Mouse (Mus musculus) yolk sac, embryonic 10.5 days (tissue): ENCODE results near the gene Kctd11.
A peak's percentile ranks its signal among the peaks of the same experiment; 100 is the strongest.

Source experiments
- DNase-seq: peaks from one replicate; pipeline ENCODE4 v3.0.0-alpha.2; 2017; ENCODE audit warnings: low spot score

Kctd11 gene

DNA sequence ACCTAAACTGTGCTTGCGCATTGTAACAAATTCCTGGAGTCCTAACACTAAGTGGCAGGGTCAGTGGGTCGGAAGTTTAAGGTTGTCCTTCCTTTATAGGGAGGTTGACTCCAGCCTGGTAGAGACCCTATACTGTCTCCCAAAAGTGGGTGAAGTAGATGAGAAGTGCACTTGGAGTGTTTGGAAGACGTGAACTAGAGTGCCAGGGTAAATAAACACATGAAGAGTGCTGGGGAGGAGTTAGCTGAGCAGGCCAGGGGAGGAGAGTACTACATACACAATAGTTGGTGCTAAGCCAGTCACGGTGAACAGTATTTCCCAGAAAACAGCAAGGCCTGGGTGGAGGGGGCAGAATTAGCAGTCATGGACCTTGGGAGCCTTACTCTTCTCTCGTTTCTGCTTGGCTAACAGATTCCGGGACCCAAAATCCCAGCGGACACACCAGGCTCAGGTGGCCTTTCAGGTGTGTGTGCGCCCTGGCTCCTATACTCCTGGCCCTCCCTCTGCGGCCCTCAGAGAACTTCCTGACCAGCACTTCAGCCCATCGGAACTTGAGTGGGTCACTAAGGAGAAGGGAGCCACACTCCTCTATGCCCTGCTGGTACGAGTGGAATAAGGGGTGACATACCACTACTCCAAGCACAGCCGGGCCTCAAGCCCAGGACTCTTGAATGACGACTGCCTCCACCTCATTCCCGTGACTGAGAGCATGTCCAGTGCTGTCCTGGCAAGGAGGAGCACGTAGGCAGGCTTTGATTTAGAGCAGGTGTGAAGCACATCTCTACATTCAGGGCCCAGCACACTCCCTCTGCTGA is 31.7 kb upstream of the Kctd11 start:
- DNase-seq = no peak

DNA sequence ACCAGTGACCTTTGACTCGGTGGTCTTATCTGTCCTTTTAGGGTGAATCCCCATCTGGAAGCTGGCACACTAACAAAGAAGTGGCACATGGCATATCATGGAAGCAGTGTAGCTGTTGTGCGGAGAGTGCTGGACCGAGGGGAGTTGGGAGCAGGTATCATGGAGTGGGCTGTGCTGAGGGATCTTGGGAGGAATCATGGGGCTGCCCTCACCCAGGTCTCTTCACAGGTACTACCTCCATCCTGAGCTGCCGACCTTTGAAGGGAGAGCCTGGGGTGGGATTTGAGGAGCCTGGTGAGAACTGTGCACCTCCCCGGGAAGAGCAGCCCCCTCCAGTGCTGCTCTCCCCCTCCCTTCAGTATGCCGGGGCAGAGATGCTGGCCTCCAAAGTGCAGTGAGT is 30.5 kb upstream of the Kctd11 start:
- no peak for DNase-seq

DNA sequence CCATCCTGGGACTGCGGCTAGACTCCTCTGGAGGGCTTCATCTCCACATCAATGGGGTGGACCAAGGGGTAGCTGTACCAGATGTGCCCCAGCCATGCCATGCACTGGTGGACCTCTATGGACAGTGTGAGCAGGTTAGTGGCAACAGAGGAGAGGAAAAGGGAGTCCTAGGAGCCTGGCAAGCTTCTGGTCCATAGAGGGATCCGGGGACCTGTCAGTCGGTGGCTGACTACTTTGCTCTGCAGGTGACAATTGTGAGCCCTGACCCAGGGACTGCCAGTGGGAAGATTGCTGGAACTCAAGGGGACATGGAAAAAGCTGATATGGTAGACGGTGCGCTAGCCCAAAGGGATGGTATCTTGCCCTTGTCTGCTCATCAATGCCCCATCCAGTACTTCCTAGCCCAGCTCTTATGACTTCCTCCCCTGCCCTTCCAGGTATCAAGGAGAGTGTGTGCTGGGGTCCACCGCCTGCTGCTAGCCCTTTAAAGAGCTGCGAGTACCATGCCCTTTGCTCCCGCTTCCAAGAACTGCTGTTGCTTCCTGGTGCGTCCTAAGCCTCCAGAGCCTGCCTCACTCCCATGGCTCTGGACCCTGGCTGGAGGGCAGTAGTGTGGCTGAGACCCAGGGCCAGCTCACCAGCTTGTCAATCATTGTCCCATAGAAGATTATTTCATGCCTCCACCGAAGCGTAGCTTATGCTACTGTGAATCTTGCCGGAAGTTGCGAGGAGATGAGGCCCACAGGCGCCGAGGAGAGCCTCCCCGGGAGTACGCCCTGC is 29.8 kb upstream of the Kctd11 start:
- peak; percentile 88 for DNase-seq

DNA sequence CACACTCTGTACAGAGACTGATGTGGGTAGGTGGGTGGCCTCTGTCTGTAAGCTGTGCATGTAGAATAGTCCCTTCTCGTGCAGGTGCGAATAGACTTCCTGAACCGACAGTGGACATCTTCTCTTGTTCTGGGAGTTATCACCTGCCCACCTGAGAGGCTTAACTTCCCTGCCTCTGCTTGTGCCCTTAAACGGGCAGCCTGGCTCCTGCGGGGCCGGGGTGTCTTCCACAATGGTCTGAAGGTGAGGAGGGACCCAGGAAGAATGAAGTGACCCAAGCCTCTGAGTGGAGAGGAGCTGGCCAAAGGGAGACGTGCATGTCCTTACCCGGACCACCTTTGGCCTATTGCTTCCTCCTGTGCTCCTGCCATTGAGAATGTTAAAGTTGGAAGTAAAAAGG is 29.0 kb upstream of the Kctd11 start:
- DNase-seq = no peak

DNA sequence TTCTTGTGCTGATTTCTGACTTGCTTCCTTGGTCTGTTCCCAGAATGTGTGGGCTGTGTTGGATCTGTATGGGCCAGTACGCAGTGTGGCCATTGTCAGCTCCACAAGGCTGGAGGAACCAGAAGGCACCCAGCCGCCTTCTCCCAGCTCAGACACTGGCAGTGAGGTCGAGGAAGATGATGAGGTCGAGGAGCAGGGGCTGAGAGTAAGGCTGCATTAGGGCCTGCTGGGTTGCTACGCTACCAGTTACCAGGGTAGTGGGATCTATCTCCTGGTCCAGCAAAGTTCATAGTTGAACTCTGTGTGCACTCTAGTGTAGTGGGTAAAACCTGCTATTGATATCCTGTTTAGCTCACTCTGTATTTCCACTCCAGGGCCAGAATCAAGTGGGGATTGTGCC is 28.0 kb upstream of the Kctd11 start:
- no peak for DNase-seq

DNA sequence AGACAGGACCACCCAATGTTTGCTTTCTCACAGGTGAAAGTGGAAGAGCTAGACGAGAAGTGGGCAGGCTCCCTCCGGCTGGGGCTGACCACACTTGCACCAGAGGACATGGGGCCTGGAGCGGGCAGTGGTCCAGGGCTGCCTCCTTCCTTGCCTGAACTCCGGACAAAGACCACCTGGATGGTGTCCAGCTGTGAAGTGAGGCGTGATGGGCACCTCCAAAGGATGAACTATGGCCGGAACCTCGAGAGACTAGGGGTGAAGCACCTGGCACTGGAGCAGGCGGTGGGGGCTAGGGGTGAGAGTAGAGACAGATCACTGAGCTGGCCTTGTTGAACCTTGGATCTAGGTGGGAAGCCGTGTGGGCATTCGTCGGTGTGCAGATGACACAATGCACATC is 27.4 kb upstream of the Kctd11 start:
- no peak for DNase-seq

DNA sequence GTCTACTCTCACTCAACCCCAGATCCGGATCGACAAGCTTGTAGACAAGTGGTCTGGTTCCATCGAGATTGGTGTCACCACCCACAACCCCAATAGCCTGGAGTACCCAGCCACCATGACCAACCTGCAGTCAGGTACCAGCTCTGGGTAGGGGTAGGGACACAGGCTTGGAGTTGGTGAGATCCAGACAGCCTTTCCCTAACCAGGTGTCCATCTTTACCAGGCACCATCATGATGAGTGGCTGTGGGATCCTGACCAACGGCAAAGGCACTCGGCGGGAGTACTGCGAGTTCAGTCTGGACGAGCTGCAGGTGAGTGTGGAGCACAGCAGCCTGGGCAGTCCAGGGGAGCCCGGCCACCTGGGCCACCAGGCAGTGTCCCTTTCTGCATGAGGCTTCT is 23.1 kb upstream of the Kctd11 start:
- DNase-seq = no peak

DNA sequence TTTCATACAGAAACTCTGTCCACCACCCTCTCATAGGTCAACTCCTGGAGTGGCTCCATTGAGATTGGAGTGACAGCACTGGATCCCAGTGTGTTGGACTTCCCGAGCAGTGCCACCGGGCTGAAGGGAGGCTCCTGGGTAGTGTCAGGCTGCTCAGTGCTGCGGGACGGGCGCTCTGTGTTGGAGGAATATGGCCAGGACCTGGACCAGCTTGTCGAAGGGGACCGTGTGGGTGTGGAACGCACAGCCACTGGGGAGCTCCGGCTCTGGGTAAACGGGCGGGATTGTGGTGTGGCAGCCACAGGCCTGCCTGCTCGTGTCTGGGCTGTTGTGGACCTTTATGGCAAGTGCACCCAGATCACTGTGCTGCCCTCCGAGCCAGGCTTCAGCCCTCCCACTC is 21.8 kb upstream of the Kctd11 start:
- no peak for DNase-seq

DNA sequence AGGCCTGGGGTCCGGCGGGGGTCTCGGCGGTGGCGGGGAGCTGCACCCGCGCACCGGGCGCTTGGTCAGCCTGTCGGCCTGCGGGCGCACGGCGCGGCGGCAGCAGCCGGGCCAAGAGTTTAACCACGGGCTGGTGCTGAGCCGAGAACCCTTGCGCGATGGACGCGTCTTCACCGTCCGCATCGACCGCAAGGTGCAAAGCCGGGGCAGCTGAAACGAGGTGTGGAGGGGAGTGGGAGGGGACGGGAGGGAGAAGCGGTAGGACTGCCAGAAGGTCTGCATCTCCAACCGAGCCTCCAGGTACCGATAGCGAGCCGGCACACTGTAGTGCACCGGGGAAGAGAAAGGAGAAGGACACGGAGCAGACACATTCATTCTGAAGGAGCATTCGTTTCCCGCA is 20.8 kb upstream of the Kctd11 start:
- no peak for DNase-seq

DNA sequence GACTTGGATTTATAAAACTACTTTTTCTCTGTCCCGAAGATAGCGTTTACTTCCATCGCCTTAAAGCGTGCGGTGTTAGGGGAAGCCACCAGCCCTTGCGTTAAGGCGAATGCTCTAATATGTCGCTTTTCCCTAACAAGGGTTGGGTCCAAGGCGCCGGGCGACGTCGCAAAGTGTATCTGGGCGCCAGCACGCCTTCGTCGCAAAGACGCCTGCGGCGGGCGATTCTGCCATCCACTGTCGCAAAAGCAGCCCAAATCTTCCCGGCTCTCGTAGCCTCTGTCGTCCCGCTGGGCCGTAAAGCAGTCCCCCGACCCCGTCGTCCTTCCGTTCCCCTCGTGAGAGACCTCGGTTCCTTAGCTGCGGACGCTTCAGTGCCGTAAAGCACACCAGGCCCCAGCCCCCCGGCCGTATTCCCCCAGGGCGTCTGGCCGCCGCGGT is 20.2 kb upstream of the Kctd11 start:
- DNase-seq = peak; percentile 96

DNA sequence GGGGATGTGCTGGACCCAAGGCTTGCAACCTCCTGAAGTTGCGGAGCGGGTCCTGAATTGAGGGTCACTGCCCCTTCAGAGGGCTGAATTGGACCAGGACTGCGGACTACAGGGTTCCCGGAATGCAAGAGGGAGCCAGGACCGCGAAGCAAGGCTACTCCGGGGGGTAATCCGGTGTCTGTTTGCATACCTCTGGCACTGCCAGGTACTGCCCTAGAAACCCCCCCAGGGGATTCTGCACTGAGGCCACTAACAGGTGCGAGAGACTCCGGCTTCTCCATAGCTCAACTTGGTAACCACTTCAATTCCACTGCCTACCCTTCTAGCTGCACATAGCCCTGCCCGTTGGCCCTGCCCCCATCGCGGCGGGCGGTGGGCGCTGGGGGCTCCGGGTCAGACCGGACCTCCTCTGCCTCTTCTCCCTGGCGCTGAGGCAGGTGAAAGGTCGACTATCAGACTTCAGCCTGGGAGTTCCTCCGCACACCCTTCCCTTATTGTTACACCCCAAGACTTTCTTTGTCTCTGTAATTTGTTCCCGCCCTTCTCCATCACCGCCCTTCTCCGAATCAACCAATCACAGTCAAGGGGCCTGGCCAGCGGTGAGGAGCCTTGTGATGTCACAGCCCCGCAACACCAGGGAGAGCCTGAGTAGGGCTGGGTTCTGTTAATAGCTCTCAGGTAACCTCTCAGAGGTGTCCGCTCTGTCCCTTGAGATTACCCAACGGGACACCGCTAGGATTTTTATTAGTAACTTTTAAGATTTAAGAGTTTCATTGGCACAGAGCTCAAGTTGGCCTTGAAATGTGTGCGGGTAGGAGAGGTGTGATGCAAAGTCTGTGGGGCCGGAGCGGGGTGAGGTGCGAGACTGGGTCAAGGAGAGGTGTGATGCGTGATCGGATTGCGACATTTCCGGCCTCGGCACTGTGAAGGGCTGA is 19.5 kb upstream of the Kctd11 start, which contains the start of the genes 2810408A11Rik and Neurl4:
TSS of gene 2810408A11Rik (minus strand) at position 517 of the 935 bp plus-strand sequence.
TSS of gene Neurl4 (plus strand) at position 602 of the 935 bp plus-strand sequence.
- peak; percentile 96 for DNase-seq

DNA sequence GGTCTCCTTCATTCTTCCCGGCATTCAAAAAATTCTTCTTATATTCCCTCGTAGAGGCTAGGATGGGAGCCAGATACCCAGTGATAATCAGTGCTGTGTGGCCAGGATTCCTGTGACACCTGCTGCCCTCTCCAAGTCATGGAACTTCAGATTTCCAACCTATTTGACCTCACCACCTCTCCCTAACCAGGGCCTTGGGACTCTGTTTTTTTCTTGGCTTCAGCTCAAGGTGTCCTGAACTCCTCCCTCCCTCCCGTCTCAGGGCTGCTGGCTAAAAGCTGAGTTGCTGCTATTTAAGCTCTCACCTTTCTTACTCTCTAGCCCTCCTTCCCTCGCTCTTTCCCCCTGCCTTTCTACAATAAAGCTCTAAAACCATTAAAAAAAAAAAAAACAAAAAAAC is 18.7 kb upstream of the Kctd11 start:
- DNase-seq = no peak

DNA sequence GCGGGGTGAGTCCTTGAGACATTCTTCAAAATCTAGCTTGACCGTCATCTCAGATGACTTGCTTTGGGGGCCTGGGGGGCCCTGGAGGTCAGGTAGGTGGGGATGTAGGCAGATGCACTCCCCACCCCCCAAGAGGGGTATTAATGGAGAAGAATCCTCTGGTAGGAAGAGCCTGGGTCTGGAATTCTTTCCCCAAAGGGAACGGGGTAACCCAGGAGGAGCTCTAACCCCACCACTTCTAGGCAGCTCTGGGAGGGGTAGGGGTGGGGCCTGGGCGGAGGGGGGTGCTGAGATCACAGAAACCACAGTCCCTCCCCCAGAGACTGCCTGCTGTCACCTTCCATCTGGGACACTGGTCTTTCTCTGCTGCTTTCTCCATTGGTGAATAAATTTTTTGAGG is 14.1 kb upstream of the Kctd11 start, which contains the start of gene Acap1:
TSS of gene Acap1 (minus strand) at position 249 of the 400 bp plus-strand sequence.
- DNase-seq = no peak

DNA sequence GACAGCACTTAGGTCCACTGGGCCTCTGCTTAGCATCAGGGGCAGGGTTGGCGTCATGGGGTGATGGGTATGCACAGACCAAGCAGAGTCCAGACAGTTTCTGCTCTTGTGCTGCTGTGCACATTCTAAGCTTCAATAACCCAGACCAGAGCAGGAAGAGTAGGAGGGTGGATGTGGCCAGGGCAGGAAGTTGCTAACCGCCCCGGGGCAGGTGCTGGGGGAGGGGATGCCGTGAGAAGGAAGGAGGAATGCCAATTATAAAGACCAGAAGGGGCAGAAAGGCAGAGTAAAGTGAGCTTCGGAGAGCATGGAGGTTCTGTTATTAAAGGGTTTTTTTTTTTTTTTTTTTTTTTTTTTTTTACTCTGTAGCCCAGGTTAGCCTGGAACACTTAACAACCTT is 13.5 kb upstream of the Kctd11 start:
- no peak for DNase-seq

DNA sequence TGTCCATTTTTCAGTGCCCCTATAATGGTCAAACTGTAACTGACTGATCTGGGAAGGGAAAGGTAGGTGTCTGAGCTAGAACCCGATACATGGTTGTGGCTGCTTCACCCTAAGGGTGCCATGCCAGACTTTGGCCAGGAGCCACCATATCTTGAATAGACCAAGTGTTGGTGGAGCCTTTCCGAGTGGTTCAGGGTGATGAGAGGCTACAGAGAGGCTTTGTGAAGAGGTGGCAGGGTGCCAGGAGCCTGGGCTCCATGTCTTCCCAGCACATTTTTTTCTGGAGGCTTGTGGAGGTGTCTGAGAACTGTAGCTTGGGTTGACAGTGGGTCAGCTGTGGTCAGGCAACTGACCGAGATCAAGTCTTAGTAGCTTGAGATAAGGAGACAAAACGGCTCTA is 10.3 kb upstream of the Kctd11 start:
- DNase-seq = no peak

DNA sequence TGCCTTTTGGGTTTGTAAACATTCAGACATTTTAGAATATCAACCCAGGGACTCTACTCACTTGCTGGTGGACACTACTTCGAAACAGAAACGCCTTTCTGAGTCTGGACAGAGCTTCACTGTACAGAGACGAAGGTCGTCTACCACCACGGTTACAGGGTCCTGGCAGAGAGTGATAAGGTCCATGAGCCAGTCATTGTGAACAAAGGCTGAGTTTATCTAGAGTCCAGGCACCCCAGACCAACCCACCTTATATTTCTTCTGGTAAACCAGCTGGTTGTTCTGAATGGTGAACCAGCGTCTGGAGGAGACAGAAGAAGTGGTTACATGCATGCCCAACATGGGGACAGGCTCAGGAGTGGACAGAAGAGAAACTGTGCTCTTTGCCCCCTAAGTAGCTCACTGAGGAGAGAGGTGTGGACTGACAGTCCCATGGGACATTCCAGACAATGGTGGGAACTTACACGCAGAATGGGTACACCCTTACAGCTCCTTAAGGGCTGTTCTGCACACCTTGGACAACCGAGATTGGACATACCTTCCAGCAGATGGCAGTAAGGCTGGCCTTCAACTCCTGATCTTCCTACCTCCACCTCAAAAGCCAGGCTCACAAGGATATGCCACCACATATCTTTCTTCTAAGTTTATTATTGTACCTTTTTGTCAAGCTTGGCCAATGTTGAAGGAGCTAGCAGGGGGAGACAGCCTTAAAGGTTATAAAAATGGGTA is 5.9 kb upstream of the Kctd11 start:
- peak; percentile 38 for DNase-seq

DNA sequence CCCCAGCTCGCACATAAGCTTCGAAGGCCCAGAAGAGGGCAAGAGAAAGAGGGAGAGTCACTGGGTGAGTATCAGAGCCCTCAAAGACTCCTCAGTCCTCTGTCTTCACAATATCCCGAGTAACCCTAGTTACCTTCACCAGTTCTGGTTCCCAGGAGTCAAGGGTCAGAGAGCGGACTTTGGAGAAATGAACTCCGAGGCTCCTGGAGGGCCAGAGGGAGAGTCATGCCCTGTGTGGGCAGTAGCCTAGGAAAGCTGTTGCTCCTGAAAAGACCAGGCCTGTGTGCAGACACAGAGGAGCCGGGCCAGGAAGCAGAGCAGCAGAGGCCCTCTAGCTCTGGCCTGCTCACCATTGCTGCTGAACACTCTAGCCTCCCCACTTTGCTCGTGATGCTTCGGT is 3.5 kb upstream of the Kctd11 start:
- DNase-seq = no peak

DNA sequence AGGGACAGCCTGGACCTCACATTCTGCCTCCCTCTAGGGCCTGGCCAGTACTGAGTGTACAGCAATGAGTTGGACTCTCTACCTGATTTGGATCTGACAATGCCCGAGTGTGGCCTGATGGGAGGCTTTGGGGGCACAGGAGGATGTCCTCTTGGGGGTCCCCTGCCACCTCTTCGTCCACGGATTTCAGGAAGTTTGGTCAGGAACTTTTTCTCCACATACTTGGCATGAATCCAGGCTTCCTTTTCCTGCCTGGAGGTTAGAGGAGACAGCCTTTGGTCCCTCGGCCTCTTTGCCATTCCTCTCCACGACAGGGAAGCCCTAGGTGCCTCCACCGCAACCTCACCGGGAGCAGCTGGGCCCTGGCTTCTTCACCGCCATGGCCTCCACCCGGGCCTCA is 3.0 kb upstream of the Kctd11 start:
- no peak for DNase-seq

DNA sequence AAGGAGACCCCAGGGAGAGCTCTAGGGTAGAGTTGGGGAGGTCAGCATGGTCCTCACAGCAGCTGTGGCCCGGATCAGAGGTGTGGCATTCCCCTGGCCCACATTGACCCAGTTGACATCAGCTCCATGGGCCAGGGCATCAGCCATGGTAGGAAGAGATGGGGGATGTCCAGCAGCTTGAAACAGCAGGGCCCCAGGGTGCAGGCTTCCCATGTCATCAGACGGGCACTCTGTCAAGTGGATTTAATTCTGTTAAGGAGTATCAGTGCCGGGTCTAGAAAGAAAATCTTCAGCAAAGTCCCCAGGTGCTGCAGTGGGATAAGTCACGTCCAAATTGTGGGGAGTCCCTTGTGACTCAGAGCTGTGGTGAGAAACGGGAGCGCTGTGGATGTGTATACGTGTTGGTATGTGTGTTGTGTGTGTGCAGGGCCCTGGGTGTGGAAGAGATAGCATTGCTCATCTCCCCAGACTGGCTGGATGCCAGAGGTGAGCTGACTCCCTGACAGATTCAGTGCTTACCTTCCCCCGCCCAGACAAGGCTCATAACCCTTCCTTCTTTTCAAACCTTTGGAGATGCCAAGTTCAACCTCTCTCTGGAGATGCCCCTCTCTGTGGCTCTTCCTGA is 2.4 kb upstream of the Kctd11 start:
- no peak for DNase-seq

DNA sequence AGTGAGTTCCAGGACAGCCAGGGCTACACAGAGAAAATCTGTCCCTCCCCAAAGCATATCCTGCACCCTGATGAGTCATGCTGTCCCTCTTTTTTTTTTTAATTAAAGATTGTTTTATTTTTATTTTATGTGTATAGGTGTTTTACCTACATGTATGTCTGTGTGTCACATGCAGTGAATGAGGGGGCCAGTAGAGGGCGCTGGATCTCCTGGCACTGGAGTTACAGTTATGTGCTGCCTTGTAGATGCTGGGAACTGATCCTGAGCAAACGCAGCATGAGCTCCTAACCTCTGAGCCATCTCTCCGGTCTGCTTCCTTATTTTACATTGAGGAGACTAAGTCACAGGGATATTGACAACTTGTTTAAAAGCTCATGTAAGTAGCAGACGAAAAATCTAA is 1.9 kb upstream of the Kctd11 start:
- DNase-seq = no peak
